Comparison of ENCODE assay signal across 32 mouse cellular contexts in the genomic region with DNA sequence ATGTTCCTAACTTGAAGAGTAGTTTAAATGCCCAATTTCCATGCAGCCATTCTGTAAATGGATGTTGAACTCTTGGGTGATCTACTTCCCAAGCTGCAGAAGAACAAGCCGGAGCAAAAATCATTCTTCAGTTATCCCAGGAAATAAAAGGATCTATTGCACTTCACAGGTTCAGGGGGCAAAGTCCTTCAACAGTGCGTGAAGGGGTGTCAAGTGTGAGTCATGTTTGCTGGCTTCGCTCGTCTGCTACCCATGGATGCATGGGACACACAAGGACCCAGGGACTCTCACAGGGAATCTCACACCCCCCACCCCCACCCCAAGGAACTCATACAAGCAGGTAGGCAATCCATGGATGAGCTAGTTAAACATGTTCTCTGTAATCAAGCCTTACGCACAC. TPM values are rescaled to one million over a fixed set of nuclear protein-coding genes. Genes with fewer than 3 reads are reported as not detected.
"Had no signal": no experiment of that assay in that cellular context is flagged by ENCODE, and none has a peak within 500 bp of the region (broad histone marks: within the 10 kb centered on the region; RNA-seq: fewer than 3 reads in every experiment).

No protein-coding gene starts in this region.

- H3K27ac ChIP-seq: gastrocnemius, adult 2 months; heart, adult 2 months; heart, embryonic 13.5 days; heart, embryonic 15.5 days; hindbrain, embryonic 13.5 days; hindbrain, embryonic 15.5 days; hindbrain, postnatal 0 days; kidney, embryonic 15.5 days; kidney, postnatal 0 days; layer of hippocampus, adult 2 months; limb, embryonic 13.5 days; limb, embryonic 15.5 days had no signal

- H3K4me1 ChIP-seq: heart, embryonic 15.5 days; hindbrain, embryonic 13.5 days; hindbrain, embryonic 15.5 days; kidney, embryonic 15.5 days; limb, embryonic 15.5 days had no signal

- H3K4me3 ChIP-seq: gastrocnemius, adult 2 months; heart, adult 2 months; heart, embryonic 13.5 days; heart, embryonic 15.5 days; hindbrain, embryonic 13.5 days; hindbrain, embryonic 15.5 days; kidney, embryonic 15.5 days; layer of hippocampus, adult 2 months; limb, embryonic 13.5 days; limb, embryonic 15.5 days; liver, embryonic 13.5 days; liver, embryonic 15.5 days had no signal

- H3K4me2 ChIP-seq: heart, embryonic 11.5 days; heart, embryonic 13.5 days; heart, embryonic 15.5 days; hindbrain, embryonic 13.5 days; hindbrain, embryonic 15.5 days; kidney, embryonic 15.5 days; limb, embryonic 13.5 days; limb, embryonic 15.5 days; liver, embryonic 13.5 days; liver, embryonic 15.5 days had no signal

- H3K9ac ChIP-seq: heart, embryonic 13.5 days; heart, embryonic 15.5 days; hindbrain, embryonic 13.5 days; hindbrain, embryonic 15.5 days; kidney, embryonic 15.5 days; limb, embryonic 13.5 days; limb, embryonic 15.5 days; liver, embryonic 13.5 days; liver, embryonic 15.5 days had no signal

- H3K27me3 ChIP-seq: heart, embryonic 15.5 days; hindbrain, embryonic 15.5 days; limb, embryonic 13.5 days; limb, embryonic 15.5 days; liver, embryonic 13.5 days; liver, embryonic 15.5 days had no signal

- ATAC-seq: forebrain, embryonic 16.5 days; hindbrain, postnatal 0 days had no signal

- DNase-seq: gastrocnemius, adult 2 months; gastrocnemius, postnatal 10 days; gastrocnemius, postnatal 25 days; heart, adult 2 months; heart, postnatal 14 days; heart, postnatal 36 days; kidney, adult 11 months; kidney, adult 2 months; kidney, adult 9 months; kidney, postnatal 14 days; kidney, postnatal 36 days; layer of hippocampus, adult 9-11 months; layer of hippocampus, postnatal 36 days; left cerebral cortex, postnatal 4 days; liver, embryonic 13.5 days had no signal

- H3K36me3 ChIP-seq: heart, embryonic 13.5 days; heart, embryonic 15.5 days; hindbrain, embryonic 13.5 days; hindbrain, embryonic 15.5 days; kidney, embryonic 15.5 days; limb, embryonic 13.5 days; limb, embryonic 15.5 days; liver, embryonic 13.5 days; liver, embryonic 15.5 days had no signal

- H3K9me3 ChIP-seq: heart, embryonic 13.5 days; heart, embryonic 15.5 days; hindbrain, embryonic 13.5 days; hindbrain, embryonic 15.5 days; kidney, embryonic 15.5 days; limb, embryonic 13.5 days; limb, embryonic 15.5 days; liver, embryonic 13.5 days; liver, embryonic 15.5 days had no signal

RNA-seq across cellular contexts. Expression of a gene that starts 29.2 kb away (rescaled TPM):
- total RNA-seq: granulocyte monocyte progenitor cell, adult 5-6 weeks; hematopoietic stem cell, adult 5-6 weeks; layer of hippocampus, adult 2 months; layer of hippocampus, postnatal 14 days; layer of hippocampus, postnatal 36 days; left cerebral cortex, postnatal 25 days had no signal
